In the genomic region with DNA sequence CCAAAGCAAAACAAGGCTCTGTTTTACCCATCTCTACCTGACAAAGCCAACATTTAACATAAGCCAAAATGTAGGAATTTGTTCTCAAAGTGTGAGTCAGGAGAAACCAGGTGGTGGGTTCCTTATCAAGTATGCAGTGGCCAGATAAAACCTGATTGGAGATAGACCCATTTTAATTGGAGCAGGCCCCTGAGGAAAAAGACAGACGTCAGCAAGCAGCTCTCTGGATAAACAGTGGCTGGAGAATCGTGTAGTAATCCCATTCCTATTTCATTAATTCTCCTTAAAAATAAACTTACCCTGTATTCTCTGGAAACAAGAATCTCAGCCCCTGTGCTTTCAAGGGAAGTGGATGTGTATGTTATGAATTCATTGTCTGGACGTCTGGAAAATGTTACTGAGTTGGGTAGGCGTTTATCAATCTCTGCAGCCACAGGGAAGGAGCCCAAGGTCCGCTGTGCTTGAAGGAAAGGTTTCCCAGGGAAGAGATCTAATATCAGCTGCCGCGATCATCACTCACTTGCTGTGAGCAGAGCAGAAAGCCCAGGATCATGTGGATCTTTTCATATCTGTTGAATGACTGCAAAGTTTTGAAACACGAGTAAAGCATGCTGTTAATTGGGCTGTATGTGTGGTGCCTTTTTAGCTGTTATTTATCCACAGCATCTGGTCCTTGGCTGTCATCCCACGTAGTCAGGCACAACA, we compare ENCODE assay signal across 10 mouse cellular contexts.
A peak's percentile ranks its signal among the peaks of the same experiment; 100 is the strongest.
DNase-seq lines count a peak whose midpoint lies in the region; TF ChIP-seq lines count a peak whose summit lies in the region.
"Had no signal": no experiment of that assay in that cellular context is flagged by ENCODE, and none has a peak within 500 bp of the region (broad histone marks: within the 10 kb centered on the region; RNA-seq: fewer than 3 reads in every experiment).

No protein-coding gene starts in this region.

- no peak for TF ChIP-seq CTCF in heart, adult 2 months (IDR thresholded peaks at IDR 0.05)
- TF ChIP-seq CTCF in left cerebral cortex, adult 2 months (IDR thresholded peaks at IDR 0.05), result no peak

- 42% methylated on average over 9 of the region's 9 CpGs for WGBS in heart, embryonic 10.5 days
- WGBS in heart, adult 2 months, result 25% methylated on average over 9 of the region's 9 CpGs

- no peaks in the 10 kb centered on the region for H3K36me3 ChIP-seq in heart, embryonic 10.5 days
- no peaks in the 10 kb centered on the region for H3K36me3 ChIP-seq in heart, adult 2 months (ENCODE audit: control insufficient read depth, insufficient read depth, low read length)

- H3K4me3 ChIP-seq in heart, embryonic 10.5 days, result no peak overlapping the region
- H3K4me3 ChIP-seq in heart, adult 2 months, result no peak overlapping the region
- no peak overlapping the region for H3K4me3 ChIP-seq in left cerebral cortex, adult 2 months

- H3K9me3 ChIP-seq in heart, embryonic 10.5 days, result no peaks in the 10 kb centered on the region

- DNase-seq in heart, adult 18-20 months, result peak; percentile 52 to 60
- no peak for DNase-seq in heart, embryonic 10.5 days (ENCODE audit: low spot score)
- DNase-seq in MN1 (ENCODE audit: low spot score), result peak; percentile 23
- peak; percentile 21 to 31 for DNase-seq in heart, adult 2 months
- peak; percentile 30 for DNase-seq in kidney, postnatal 14 days
- DNase-seq in right cerebral cortex, postnatal 4 days, result no peak
- no peak for DNase-seq in left cerebral cortex, adult 2 months (ENCODE audit: extremely low spot score in 1 of 2, low spot score in 2 of 2)
- DNase-seq in cerebellum, adult 11-12 months, result no peak
- DNase-seq: liver; thymus, postnatal 25 days had no signal

- no peak overlapping the region for H3K9ac ChIP-seq in heart, adult 2 months (ENCODE audit: low read depth, low read length)

- no peak overlapping the region for H3K27ac ChIP-seq in heart, embryonic 10.5 days
- peak overlapping the region; percentile 50 for H3K27ac ChIP-seq in heart, adult 2 months
- no peak overlapping the region for H3K27ac ChIP-seq in left cerebral cortex, adult 2 months

- no peaks in the 10 kb centered on the region for H3K79me2 ChIP-seq in heart, adult 2 months (replicated peaks; ENCODE audit: control insufficient read depth, insufficient read depth, low read length)

- no peaks in the 10 kb centered on the region for H3K27me3 ChIP-seq in heart, embryonic 10.5 days (ENCODE audit: insufficient read depth, poor library complexity, severe bottlenecking)
- H3K27me3 ChIP-seq in heart, adult 2 months (ENCODE audit: control insufficient read depth, insufficient read depth, low read length), result no peaks in the 10 kb centered on the region

- TF ChIP-seq EP300 in heart, adult 2 months (IDR thresholded peaks at IDR 0.05; ENCODE audit: insufficient read depth, low read depth, low read length), result no peak

- peaks cover 3% of the 10 kb centered on the region; the same call in 1 of the 2 replicates for H3K4me1 ChIP-seq in heart, embryonic 10.5 days
- no peaks in the 10 kb centered on the region; the same call in 1 of the 2 replicates for H3K4me1 ChIP-seq in heart, adult 2 months (ENCODE audit: control insufficient read depth, insufficient read depth, low read length)

- intact Hi-C loops in heart, adult 2 months (cut with DNase I), result no loop called here
- intact Hi-C loops in left cerebral cortex, adult 2 months (cut with DNase I), result no loop called here

- TF ChIP-seq POLR2A in heart, adult 2 months (IDR thresholded peaks at IDR 0.05; ENCODE audit: insufficient read depth, low read depth, low read length), result no peak

Comparison
In these comparisons a context has a peak if more than half of its experiments do, and no peak if none do; other contexts are left out.
1. DNase-seq: peak in heart, adult 18-20 months (2 of 2), MN1 (single experiment), heart, adult 2 months (2 of 2) and kidney, postnatal 14 days (single experiment); none in heart, embryonic 10.5 days (single experiment), right cerebral cortex, postnatal 4 days (single experiment), left cerebral cortex, adult 2 months (0 of 2) and cerebellum, adult 11-12 months (single experiment).